Mouse (Mus musculus) lung, adult 2 months (tissue): ENCODE measurements around the gene Adcy5.

Experiments used
- CTCF ChIP-seq: fragments of 200-500 bp; IDR thresholded peaks from 2 replicates; pipeline ENCODE4 v1.5.1; 2011; ENCODE audit warnings: mild to moderate bottlenecking, low read length, control low read depth; ENCODE audit not compliant: insufficient read depth
- POLR2A ChIP-seq: fragments of 200-500 bp; IDR thresholded peaks from 2 replicates; pipeline ENCODE4 v1.6.1; 2011; ENCODE audit warnings: low read depth, mild to moderate bottlenecking, control low read depth, low read length, borderline replicate concordance; ENCODE audit errors: extremely low read depth

DNA sequence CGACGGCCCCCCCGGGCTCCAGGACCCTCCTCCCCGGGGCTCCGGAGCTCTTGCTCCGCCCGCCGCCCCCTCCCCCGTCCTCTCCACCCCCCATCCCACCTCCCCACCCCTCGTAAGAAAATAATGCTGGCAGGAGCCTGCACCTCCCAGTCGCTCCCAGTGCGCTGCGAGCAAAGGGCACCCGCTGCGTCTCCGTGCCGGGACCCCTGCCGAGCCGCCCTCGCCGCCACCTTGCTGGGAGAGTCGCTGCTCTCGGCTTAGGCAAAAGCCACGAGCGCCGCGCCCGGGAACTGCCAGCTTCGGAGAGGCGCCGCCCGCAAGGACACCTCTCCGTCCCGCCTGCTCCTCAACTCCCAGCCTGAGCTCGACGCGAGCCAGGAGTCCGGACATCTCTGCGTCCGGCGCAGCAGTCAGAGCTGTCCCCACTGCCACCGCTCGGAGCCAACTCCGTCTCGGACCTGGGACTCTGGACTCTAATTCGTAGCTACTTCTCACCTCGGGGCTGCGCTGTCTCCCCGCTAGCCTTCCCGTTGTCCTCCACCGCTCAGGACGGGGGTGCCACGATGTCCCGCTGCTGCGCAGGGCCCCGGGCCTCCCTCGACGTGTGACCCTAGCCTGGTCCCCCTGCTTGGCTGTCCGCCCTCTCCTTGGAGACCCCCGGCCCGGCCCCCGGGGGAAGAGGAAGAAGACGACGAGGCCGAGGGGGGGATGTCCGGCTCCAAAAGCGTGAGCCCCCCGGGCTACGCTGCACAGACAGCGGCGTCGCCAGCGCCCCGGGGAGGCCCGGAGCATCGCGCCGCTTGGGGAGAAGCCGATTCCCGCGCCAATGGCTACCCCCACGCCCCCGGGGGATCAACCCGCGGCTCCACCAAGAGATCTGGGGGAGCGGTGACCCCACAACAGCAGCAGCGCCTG lies 971 bp downstream of the Adcy5 start:
- TF ChIP-seq CTCF (no peak), POLR2A (no peak)
